Mouse (Mus musculus): ENCODE data around the gene Ccdc33. TPM values are rescaled to one million over a fixed set of nuclear protein-coding genes. Genes with fewer than 3 reads are reported as not detected.
A peak's percentile ranks its signal among the peaks of the same experiment; 100 is the strongest.

Ccdc33 gene
- total and polyA plus RNA-seq, 3 experiments, result 0.21 to 1.0 TPM; not detected in 1

DNA sequence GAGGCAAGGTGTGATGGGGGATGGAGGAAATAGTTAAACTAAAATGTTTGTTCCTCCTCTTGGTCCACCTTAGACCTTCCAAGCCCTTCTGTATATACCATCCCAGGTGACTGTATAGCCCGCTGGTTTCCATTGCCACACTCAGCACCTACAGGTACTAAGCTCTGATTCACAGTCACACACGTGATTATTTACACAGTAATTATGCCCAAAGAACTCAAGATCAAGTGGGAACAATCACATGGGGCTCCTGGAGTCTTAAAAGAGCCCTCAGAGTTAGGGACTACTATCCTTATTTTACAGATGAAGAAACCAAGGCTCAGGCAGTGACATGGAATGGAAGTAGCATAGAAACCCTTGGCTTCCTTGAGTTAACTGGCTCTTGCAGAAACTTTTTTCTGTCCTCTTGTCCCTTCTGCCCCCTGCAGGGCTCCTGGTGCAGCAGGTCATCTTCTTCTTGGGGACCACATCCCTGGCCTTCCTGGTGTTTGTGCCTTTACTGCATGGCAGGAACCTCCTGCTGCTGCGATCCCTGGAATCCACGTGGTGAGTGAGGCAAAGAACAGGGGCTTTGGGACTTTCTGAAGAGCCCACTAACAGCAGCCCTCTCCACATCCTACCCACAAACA is 32.2 kb upstream of the Ccdc33 start:
- no peaks in the 10 kb centered on the region for H3K9me3 ChIP-seq (replicated peaks; ENCODE audit: low read length)
- no peak for DNase-seq (ENCODE audit: extremely low read depth)

DNA sequence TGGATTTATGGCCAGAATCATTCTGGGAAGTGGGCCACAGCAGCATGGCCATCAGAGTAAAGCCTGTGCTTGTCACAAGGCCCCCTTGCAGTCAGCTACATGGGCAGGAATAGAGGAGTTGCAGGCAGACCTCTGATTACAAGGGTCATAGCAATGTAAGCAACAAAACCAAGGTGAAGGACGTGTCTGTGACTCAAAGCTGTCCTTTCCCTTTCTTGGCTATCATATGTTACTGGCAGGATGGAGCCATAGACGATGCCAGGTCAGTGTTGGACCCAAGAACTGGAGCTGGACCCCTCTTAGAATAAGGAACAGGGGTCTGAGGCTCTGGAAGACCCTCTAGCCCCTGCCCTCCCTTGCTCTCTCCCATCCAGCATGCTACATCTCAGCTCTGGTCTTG is 30.2 kb upstream of the Ccdc33 start:
- H3K27ac ChIP-seq (ENCODE audit: insufficient read depth, low read depth), result no peak overlapping the region
- H3K36me3 ChIP-seq (replicated peaks in 1 of 2; ENCODE audit: control insufficient read depth in 1 of 2, insufficient read depth in 1 of 2, low read length in 1 of 2), result no peaks in the 10 kb centered on the region
- TF ChIP-seq MYC (IDR thresholded peaks at IDR 0.05; ENCODE audit: low read depth, low read length), result no peak
- no peak for TF ChIP-seq JUND (conservative IDR thresholded peaks at IDR 0.05; ENCODE audit: low read depth, low read length)
- TF ChIP-seq CHD2 (IDR thresholded peaks at IDR 0.05; ENCODE audit: low read length), result no peak
- no peak for TF ChIP-seq NRF1 (IDR thresholded peaks at IDR 0.05; ENCODE audit: low read depth, low read length)
- TF ChIP-seq USF1 (IDR thresholded peaks at IDR 0.05; ENCODE audit: low read depth, low read length), result no peak
- no peak for TF ChIP-seq MAFK (IDR thresholded peaks at IDR 0.05; ENCODE audit: insufficient replicate concordance, low read length)
- no peak for TF ChIP-seq E2F4 (IDR thresholded peaks at IDR 0.05; ENCODE audit: insufficient replicate concordance, low read depth, low read length)
- no peak for TF ChIP-seq ETS1 (conservative IDR thresholded peaks at IDR 0.05; ENCODE audit: low read depth, low read length)
- TF ChIP-seq POLR2A (IDR thresholded peaks at IDR 0.05; ENCODE audit: low read depth, low read length), result no peak
- no peak for TF ChIP-seq EP300 (IDR thresholded peaks at IDR 0.05; ENCODE audit: low read length)
- TF ChIP-seq CHD1 (IDR thresholded peaks at IDR 0.05; ENCODE audit: low read depth, low read length), result no peak
- TF ChIP-seq USF2 (conservative IDR thresholded peaks at IDR 0.05; ENCODE audit: low read depth, low read length), result no peak
- no peak for TF ChIP-seq TCF12 (IDR thresholded peaks at IDR 0.05; ENCODE audit: low read depth, low read length)
- TF ChIP-seq MAZ (IDR thresholded peaks at IDR 0.05; ENCODE audit: low read depth, low read length), result no peak
- no peak for TF ChIP-seq RAD21 (IDR thresholded peaks at IDR 0.05; ENCODE audit: low read depth, low read length)
- no peak for TF ChIP-seq MXI1 (IDR thresholded peaks at IDR 0.05; ENCODE audit: low read depth, low read length)
- dilution Hi-C loops (cut with MboI; ENCODE audit: extremely low pct_ligation_motif_present, extremely low pct_unique_long_range_greater_than_20kb, low sequenced_read_pairs) (no loop called here), in situ Hi-C loops (cut with MboI; ENCODE audit: low pct_ligation_motif_present, low pct_unique_long_range_greater_than_20kb, low sequenced_read_pairs) (no loop called here)
- no peaks in the 10 kb centered on the region; a peak in 1 of 4 replicates for H3K4me1 ChIP-seq (ENCODE audit: control insufficient read depth in 1 of 2, insufficient read depth in 2 of 2)
- no peak overlapping the region for H3K4me2 ChIP-seq (ENCODE audit: insufficient read depth, low read depth, poor library complexity, severe bottlenecking)
- H3K9me3 ChIP-seq (replicated peaks; ENCODE audit: low read length), result no peaks in the 10 kb centered on the region
- no peak overlapping the region for H3K9ac ChIP-seq (ENCODE audit: insufficient read depth, low read depth)
- H3K4me3 ChIP-seq (replicated peaks in 1 of 3; ENCODE audit: low read depth in 2 of 3, low read length in 2 of 3, poor library complexity in 1 of 3), result no peak overlapping the region
- DNase-seq (ENCODE audit: extremely low read depth), result no peak
- H3K27me3 ChIP-seq (replicated peaks), result peaks cover 63% of the 10 kb centered on the region
- H3K79me2 ChIP-seq (replicated peaks; ENCODE audit: control insufficient read depth, extremely low read depth, insufficient read depth, poor library complexity, severe bottlenecking), result no peaks in the 10 kb centered on the region

More for the DNA sequence above, 32.2 kb upstream of the Ccdc33 start:
- dilution Hi-C loops (cut with MboI; ENCODE audit: extremely low pct_ligation_motif_present, extremely low pct_unique_long_range_greater_than_20kb, low sequenced_read_pairs), result no loop called here
- no peak overlapping the region for H3K27ac ChIP-seq (ENCODE audit: insufficient read depth, low read depth)
- TF ChIP-seq IRF4 (IDR thresholded peaks at IDR 0.05; ENCODE audit: low read depth, low read length), result no peak
- peak in 1 of 2 experiments; percentile 58; a peak in 3 of 4 replicates for TF ChIP-seq CTCF (conservative IDR thresholded peaks at IDR 0.05 in 1 of 2, IDR thresholded peaks at IDR 0.05 in 1 of 2; ENCODE audit: low read depth in 2 of 2, low read length in 2 of 2)
- TF ChIP-seq RAD21 (IDR thresholded peaks at IDR 0.05; ENCODE audit: low read depth, low read length), result peak; percentile 61
- TF ChIP-seq NRF1 (IDR thresholded peaks at IDR 0.05; ENCODE audit: low read depth, low read length), result no peak
- no peak for TF ChIP-seq MAZ (IDR thresholded peaks at IDR 0.05; ENCODE audit: low read depth, low read length)
- no peak for TF ChIP-seq ZNF384 (IDR thresholded peaks at IDR 0.05; ENCODE audit: low read depth, low read length)
- TF ChIP-seq MYC (IDR thresholded peaks at IDR 0.05; ENCODE audit: low read depth, low read length), result no peak
- TF ChIP-seq UBTF (IDR thresholded peaks at IDR 0.05; ENCODE audit: low read depth, low read length), result no peak
- TF ChIP-seq MAFK (IDR thresholded peaks at IDR 0.05; ENCODE audit: insufficient replicate concordance, low read length), result no peak
- no peak for TF ChIP-seq SIN3A (IDR thresholded peaks at IDR 0.05; ENCODE audit: low read length)
- TF ChIP-seq MXI1 (IDR thresholded peaks at IDR 0.05; ENCODE audit: low read depth, low read length), result no peak
- no peak for TF ChIP-seq TCF12 (IDR thresholded peaks at IDR 0.05; ENCODE audit: low read depth, low read length)
- no peak for TF ChIP-seq POLR2AphosphoS2 (IDR thresholded peaks at IDR 0.05; ENCODE audit: low read depth, low read length)
- no peak for TF ChIP-seq RCOR1 (conservative IDR thresholded peaks at IDR 0.05; ENCODE audit: low read depth, low read length)
- TF ChIP-seq SMC3 (IDR thresholded peaks at IDR 0.05; ENCODE audit: low read depth, low read length), result peak; percentile 72
- TF ChIP-seq ZC3H11A (IDR thresholded peaks at IDR 0.05; ENCODE audit: low read depth, low read length), result peak; percentile 10; the same call in 1 of the 2 replicates
- TF ChIP-seq PAX5 (IDR thresholded peaks at IDR 0.05; ENCODE audit: low read length), result no peak
- no peak for TF ChIP-seq ELF1 (IDR thresholded peaks at IDR 0.05; ENCODE audit: low read depth, low read length)
- H3K4me1 ChIP-seq (ENCODE audit: control insufficient read depth in 1 of 2, insufficient read depth in 2 of 2), result no peaks in the 10 kb centered on the region; a peak in 1 of 4 replicates
- H3K4me3 ChIP-seq (replicated peaks in 1 of 3; ENCODE audit: low read depth in 2 of 3, low read length in 2 of 3, poor library complexity in 1 of 3), result no peak overlapping the region
- no peak overlapping the region for H3K4me2 ChIP-seq (ENCODE audit: insufficient read depth, low read depth, poor library complexity, severe bottlenecking)
- H3K79me2 ChIP-seq (replicated peaks; ENCODE audit: control insufficient read depth, extremely low read depth, insufficient read depth, poor library complexity, severe bottlenecking), result no peaks in the 10 kb centered on the region
- no peaks in the 10 kb centered on the region for H3K36me3 ChIP-seq (replicated peaks in 1 of 2; ENCODE audit: control insufficient read depth in 1 of 2, insufficient read depth in 1 of 2, low read length in 1 of 2)
- in situ Hi-C loops (cut with MboI; ENCODE audit: low pct_ligation_motif_present, low pct_unique_long_range_greater_than_20kb, low sequenced_read_pairs), result no loop called here
- H3K9ac ChIP-seq (ENCODE audit: insufficient read depth, low read depth), result no peak overlapping the region
- peaks cover 64% of the 10 kb centered on the region for H3K27me3 ChIP-seq (replicated peaks)

All from CH12.LX (cell line).